23 mouse cellular contexts compared by ENCODE assay signal in genomic region chr8:93217375-93217774, GRCm38 (mm10). TPM values are rescaled to one million over a fixed set of nuclear protein-coding genes. Genes with fewer than 3 reads are reported as not detected.
DNase-seq lines count a peak whose midpoint lies in the region; ATAC-seq and TF ChIP-seq lines count a peak whose summit lies in the region.
"Had no signal": no experiment of that assay in that cellular context is flagged by ENCODE, and none has a peak within 500 bp of the region (broad histone marks: within the 10 kb centered on the region; RNA-seq: fewer than 3 reads in every experiment).

No protein-coding gene starts in this region.

- H3K36me3 ChIP-seq in heart, embryonic 13.5 days, result no peaks in the 10 kb centered on the region
- H3K36me3 ChIP-seq: forebrain, embryonic 10.5 days had no signal

- 9% methylated on average over 1 of the region's 1 CpGs for WGBS in heart, embryonic 13.5 days
- WGBS in lung, adult 2 months, result 32% methylated on average over 1 of the region's 1 CpGs

- H3K9ac ChIP-seq in heart, embryonic 13.5 days, result no peak overlapping the region
- H3K9ac ChIP-seq: forebrain, postnatal 0 days; hindbrain, embryonic 14.5 days; lung, embryonic 14.5 days had no signal

- H3K27ac ChIP-seq in heart, embryonic 13.5 days (replicated peaks), result peak overlapping the region; percentile 85
- H3K27ac ChIP-seq: forebrain, embryonic 10.5 days; hindbrain, embryonic 14.5 days; stomach, postnatal 0 days had no signal

- peaks cover 30% of the 10 kb centered on the region for H3K4me1 ChIP-seq in heart, embryonic 13.5 days
- H3K4me1 ChIP-seq in lung, adult 2 months (ENCODE audit: control insufficient read depth, insufficient read depth, low read length), result no peaks in the 10 kb centered on the region
- H3K4me1 ChIP-seq: forebrain, embryonic 10.5 days had no signal

- no peak for TF ChIP-seq POLR2A in lung, adult 2 months (IDR thresholded peaks at IDR 0.05; ENCODE audit: borderline replicate concordance, extremely low read depth, low read depth, low read length)

- intact Hi-C loops in heart, postnatal 25 days (cut with DNase I), result no loop called here

- no peaks in the 10 kb centered on the region for H3K9me3 ChIP-seq in heart, embryonic 13.5 days
- H3K9me3 ChIP-seq: forebrain, embryonic 10.5 days had no signal

- TF ChIP-seq CTCF in lung, adult 2 months (IDR thresholded peaks at IDR 0.05; ENCODE audit: insufficient read depth, low read length), result no peak

- H3K4me3 ChIP-seq in heart, embryonic 13.5 days, result no peak overlapping the region
- H3K4me3 ChIP-seq in lung, adult 2 months (replicated peaks; ENCODE audit: extremely low read depth, low read depth, low read length), result no peak overlapping the region
- H3K4me3 ChIP-seq: forebrain, embryonic 10.5 days had no signal

- H3K4me2 ChIP-seq in heart, embryonic 13.5 days, result peak overlapping the region; percentile 20; the same call in 1 of the 2 replicates
- H3K4me2 ChIP-seq: hindbrain, embryonic 14.5 days; liver, embryonic 11.5 days; lung, embryonic 14.5 days had no signal

- DNase-seq in heart, adult 11 months, result peak; percentile 98
- DNase-seq in heart, adult 18-20 months, result peak; percentile 68 to 87
- peak; percentile 34 for DNase-seq in heart, postnatal 25 days (ENCODE audit: low spot score)
- DNase-seq in lung, adult 2 months, result no peak
- no peak for DNase-seq in frontal cortex, postnatal 25 days (ENCODE audit: low spot score in 2 of 2)
- no peak for DNase-seq in kidney, adult 8-10 months
- DNase-seq: adrenal gland, adult 8-10 months; cerebellum, adult 8-10 months; forebrain, postnatal 0 days; kidney, postnatal 4 days; lung, embryonic 14.5 days; lung, postnatal 4 days; retina, postnatal 1 day had no signal

- H3K27me3 ChIP-seq in heart, embryonic 13.5 days (replicated peaks), result no peaks in the 10 kb centered on the region

- no peak; the same call in 1 of the 2 replicates for ATAC-seq in heart, embryonic 13.5 days (ENCODE audit: extremely low read depth, insufficient number of reproducible peaks, low FRiP score, low TSS enrichment)
- ATAC-seq: forebrain, postnatal 0 days had no signal

RNA-seq across cellular contexts. Expression of gene Ces1e, which starts 12.0 kb away (rescaled TPM):
- total RNA-seq in heart, adult 18-20 months (2021), result under 1 TPM; 0.67 to 0.97 TPM
- 0.24 TPM in 1 of 2 replicates, not detected in the other for polyA plus RNA-seq in heart, embryonic 13.5 days (2015; fragmentation: Nextera tagmentation; extraction: Ambion mirVana)
- under 1 TPM; 0.70 to 0.81 TPM for total RNA-seq in heart, postnatal 25 days (2021)
- polyA plus RNA-seq in lung, adult 2 months (2012; rRNA removed), result 4.3 and 8.1 TPM in 2 replicates
- total RNA-seq: adrenal gland, adult 8-10 months; forebrain, postnatal 0 days; layer of hippocampus, postnatal 14 days; left cerebral cortex, postnatal 14 days; midbrain, postnatal 0 days had no signal
- polyA plus RNA-seq: forebrain, embryonic 10.5 days; forebrain, postnatal 0 days; hindbrain, embryonic 14.5 days; kidney, embryonic 14.5 days; liver, embryonic 11.5 days; midbrain, postnatal 0 days; urinary bladder, adult 2 months had no signal

RNA-seq across cellular contexts. Expression of gene Ces1d, which starts 19.7 kb away (rescaled TPM):
- total RNA-seq in heart, adult 18-20 months (2021), result 100 to 1,000 TPM; 229 to 343 TPM
- polyA plus RNA-seq in heart, embryonic 13.5 days (2015; fragmentation: Nextera tagmentation; extraction: Ambion mirVana), result 0.78 and 1.6 TPM in 2 replicates
- 100 to 1,000 TPM; 174 to 223 TPM for total RNA-seq in heart, postnatal 25 days (2021)
- 654 and 895 TPM in 2 replicates for polyA plus RNA-seq in lung, adult 2 months (2012; rRNA removed)
- total RNA-seq: forebrain, postnatal 0 days; layer of hippocampus, postnatal 14 days; left cerebral cortex, postnatal 14 days had no signal
- polyA plus RNA-seq: hindbrain, embryonic 14.5 days had no signal

Comparison
In these comparisons a context has a peak if more than half of its experiments do, and no peak if none do; other contexts are left out.
1. DNase-seq: peak in heart, adult 11 months (single experiment), heart, adult 18-20 months (2 of 2) and heart, postnatal 25 days (single experiment); none in lung, adult 2 months (single experiment), frontal cortex, postnatal 25 days (0 of 2) and kidney, adult 8-10 months (0 of 2).